24 mouse cellular contexts compared by ENCODE assay signal in genomic region chr5:147191801-147192575, GRCm38 (mm10). TPM values are rescaled to one million over a fixed set of nuclear protein-coding genes. Genes with fewer than 3 reads are reported as not detected.
DNase-seq lines count a peak whose midpoint lies in the region; ATAC-seq lines count a peak whose summit lies in the region.
"Had no signal": no experiment of that assay in that cellular context is flagged by ENCODE, and none has a peak within 500 bp of the region (broad histone marks: within the 10 kb centered on the region; RNA-seq: fewer than 3 reads in every experiment).

No protein-coding gene starts in this region.

- H3K9ac ChIP-seq in hindbrain, embryonic 16.5 days (ENCODE audit: low read depth, low read length), result no peak overlapping the region
- H3K9ac ChIP-seq in forebrain, embryonic 13.5 days, result no peak overlapping the region
- H3K9ac ChIP-seq in midbrain, embryonic 12.5 days (replicated peaks), result no peak overlapping the region
- H3K9ac ChIP-seq: embryonic facial prominence, embryonic 13.5 days; heart, embryonic 13.5 days; liver, embryonic 12.5 days; lung, embryonic 15.5 days had no signal

- peak; percentile 30 for DNase-seq in hindbrain, embryonic 10.5 days (ENCODE audit: low spot score)
- peak; percentile 26 for DNase-seq in ZHBTc4 (ENCODE audit: low read depth, low spot score)
- DNase-seq in layer of hippocampus, postnatal 10 days (ENCODE audit: low spot score in 2 of 2), result no peak
- no peak for DNase-seq in gastrocnemius, postnatal 14 days
- no peak for DNase-seq in adrenal gland, adult (ENCODE audit: inconsistent age in 2 of 2, low spot score in 1 of 2)
- DNase-seq: adrenal gland, postnatal 36 days; B cell, adult 2 months; heart, postnatal 4 days; layer of hippocampus, postnatal 36 days; right cerebral cortex, postnatal 4 days; thymus, postnatal 25 days had no signal

- 2% methylated on average over 24 of the region's 24 CpGs for WGBS in hindbrain, embryonic 10.5 days
- WGBS in hindbrain, embryonic 16.5 days, result under 1% methylated on average over 24 of the region's 24 CpGs
- WGBS in forebrain, embryonic 13.5 days, result 2% methylated on average over 24 of the region's 24 CpGs
- WGBS in midbrain, embryonic 12.5 days, result 2% methylated on average over 24 of the region's 24 CpGs

- no peaks in the 10 kb centered on the region for H3K36me3 ChIP-seq in hindbrain, embryonic 10.5 days
- no peaks in the 10 kb centered on the region for H3K36me3 ChIP-seq in hindbrain, embryonic 16.5 days (ENCODE audit: control insufficient read depth, insufficient read depth, low read length)
- no peaks in the 10 kb centered on the region for H3K36me3 ChIP-seq in forebrain, embryonic 13.5 days (ENCODE audit: poor library complexity, severe bottlenecking)
- no peaks in the 10 kb centered on the region for H3K36me3 ChIP-seq in midbrain, embryonic 12.5 days
- H3K36me3 ChIP-seq: embryonic facial prominence, embryonic 13.5 days; heart, embryonic 13.5 days; liver, embryonic 12.5 days; lung, embryonic 15.5 days had no signal

- H3K27me3 ChIP-seq in hindbrain, embryonic 10.5 days (ENCODE audit: insufficient read depth, poor library complexity, severe bottlenecking), result peaks cover 99% of the 10 kb centered on the region
- H3K27me3 ChIP-seq in hindbrain, embryonic 16.5 days (replicated peaks; ENCODE audit: control insufficient read depth, insufficient read depth, low read length), result peaks cover 68% of the 10 kb centered on the region
- H3K27me3 ChIP-seq in forebrain, embryonic 13.5 days, result peaks cover 97% of the 10 kb centered on the region
- H3K27me3 ChIP-seq in midbrain, embryonic 12.5 days, result peaks cover 97% of the 10 kb centered on the region

- H3K9me3 ChIP-seq in hindbrain, embryonic 10.5 days, result no peaks in the 10 kb centered on the region
- no peaks in the 10 kb centered on the region for H3K9me3 ChIP-seq in hindbrain, embryonic 16.5 days (ENCODE audit: control insufficient read depth, low read length)
- H3K9me3 ChIP-seq in forebrain, embryonic 13.5 days (replicated peaks), result no peaks in the 10 kb centered on the region
- H3K9me3 ChIP-seq in midbrain, embryonic 12.5 days, result no peaks in the 10 kb centered on the region
- H3K9me3 ChIP-seq: embryonic facial prominence, embryonic 13.5 days; heart, embryonic 13.5 days; liver, embryonic 12.5 days; lung, embryonic 15.5 days had no signal

- H3K4me1 ChIP-seq in hindbrain, embryonic 10.5 days (replicated peaks), result peaks cover 24% of the 10 kb centered on the region
- peaks cover 14% of the 10 kb centered on the region for H3K4me1 ChIP-seq in hindbrain, embryonic 16.5 days (ENCODE audit: control insufficient read depth, insufficient read depth, low read depth, low read length)
- H3K4me1 ChIP-seq in forebrain, embryonic 13.5 days, result peaks cover 24% of the 10 kb centered on the region
- peaks cover 22% of the 10 kb centered on the region for H3K4me1 ChIP-seq in midbrain, embryonic 12.5 days

- H3K4me2 ChIP-seq in hindbrain, embryonic 16.5 days (ENCODE audit: low read length), result no peak overlapping the region
- 0 out of 2 replicates have a peak overlapping the region, but pooled peaks have one; percentile 4 for H3K4me2 ChIP-seq in forebrain, embryonic 13.5 days
- peak overlapping the region; percentile 77 for H3K4me2 ChIP-seq in midbrain, embryonic 12.5 days (replicated peaks)
- H3K4me2 ChIP-seq: embryonic facial prominence, embryonic 13.5 days; heart, embryonic 13.5 days; liver, embryonic 12.5 days; lung, embryonic 15.5 days had no signal

- H3K27ac ChIP-seq in hindbrain, embryonic 10.5 days, result no peak overlapping the region
- no peak overlapping the region for H3K27ac ChIP-seq in hindbrain, embryonic 16.5 days (ENCODE audit: low read depth, low read length)
- H3K27ac ChIP-seq in forebrain, embryonic 13.5 days, result no peak overlapping the region
- H3K27ac ChIP-seq in midbrain, embryonic 12.5 days (replicated peaks), result no peak overlapping the region
- H3K27ac ChIP-seq: embryonic facial prominence, embryonic 13.5 days; heart, embryonic 13.5 days; liver, embryonic 12.5 days; lung, embryonic 15.5 days had no signal

- ATAC-seq in hindbrain, embryonic 16.5 days, result no peak
- no peak for ATAC-seq in forebrain, embryonic 13.5 days
- ATAC-seq in midbrain, embryonic 12.5 days (ENCODE audit: low FRiP score, low read depth), result no peak
- ATAC-seq: intestine, postnatal 0 days; liver, embryonic 12.5 days had no signal

- peak overlapping the region; percentile 55 for H3K4me3 ChIP-seq in hindbrain, embryonic 10.5 days
- no peak overlapping the region for H3K4me3 ChIP-seq in hindbrain, embryonic 16.5 days (ENCODE audit: low read length)
- H3K4me3 ChIP-seq in forebrain, embryonic 13.5 days, result no peak overlapping the region
- H3K4me3 ChIP-seq in midbrain, embryonic 12.5 days, result peak overlapping the region; percentile 51
- H3K4me3 ChIP-seq: embryonic facial prominence, embryonic 13.5 days; heart, embryonic 13.5 days; liver, embryonic 12.5 days; lung, embryonic 15.5 days; myocyte had no signal

- intact Hi-C loops in gastrocnemius, postnatal 14 days (cut with DNase I; ENCODE audit: low total_unique reads), result no loop called here

RNA-seq across cellular contexts. Expression of gene Gsx1, which starts 3.5 kb away (rescaled TPM):
- polyA plus RNA-seq in hindbrain, embryonic 10.5 days (2016; fragmentation: Nextera tagmentation; extraction: Ambion mirVana), result 8.9 and 16.9 TPM in 2 replicates
- 3.2 and 3.5 TPM in 2 replicates for polyA plus RNA-seq in hindbrain, embryonic 16.5 days (2015; fragmentation: Nextera tagmentation; extraction: Ambion mirVana)
- polyA plus RNA-seq in forebrain, embryonic 13.5 days (2015; fragmentation: Nextera tagmentation; extraction: Ambion mirVana), result 4.0 and 4.7 TPM in 2 replicates
- 26.9 and 27.6 TPM in 2 replicates for polyA plus RNA-seq in midbrain, embryonic 12.5 days (2016; fragmentation: Nextera tagmentation; extraction: Ambion mirVana)
- 1 to 10 TPM; 1.4 to 1.6 TPM for total RNA-seq in layer of hippocampus, postnatal 10 days (2021)
- not detected for total RNA-seq in gastrocnemius, postnatal 14 days (2021)
- total RNA-seq: adrenal gland, postnatal 36 days; gastrocnemius, adult 18-20 months; granulocyte monocyte progenitor cell, adult 5-6 weeks; heart, postnatal 4 days; megakaryocyte progenitor cell, adult 5-6 weeks had no signal
- polyA plus RNA-seq: embryonic facial prominence, embryonic 13.5 days; heart, embryonic 13.5 days; intestine, postnatal 0 days; kidney, embryonic 16.5 days; liver, embryonic 12.5 days; lung, embryonic 15.5 days; myocyte had no signal

Comparison
In these comparisons a context has a peak if more than half of its experiments do, and no peak if none do; other contexts are left out.
1. H3K4me3 ChIP-seq: peak in hindbrain, embryonic 10.5 days (single experiment) and midbrain, embryonic 12.5 days (single experiment); none in hindbrain, embryonic 16.5 days (single experiment) and forebrain, embryonic 13.5 days (single experiment).
2. DNase-seq: peak in hindbrain, embryonic 10.5 days (single experiment) and ZHBTc4 (single experiment); none in layer of hippocampus, postnatal 10 days (0 of 2), gastrocnemius, postnatal 14 days (single experiment) and adrenal gland, adult (0 of 2).